Mouse (Mus musculus) bone marrow macrophage, adult 2 months (primary cell): ENCODE measurements around the gene Armh3. TPM values are rescaled to one million over a fixed set of nuclear protein-coding genes. Genes with fewer than 3 reads are reported as not detected.
"Not testable (repeated sequence)": the region's sequence is repeated elsewhere in the genome, so short reads cannot be mapped to it uniquely, and the experiment has no call there.

Experiments used
- H3K27ac ChIP-seq: 2 replicates; pipeline ENCODE4 v1.5.1; 2012; ENCODE audit warnings: low read depth, low read length; ENCODE audit not compliant: insufficient read depth
- H3K4me1 ChIP-seq: 2 replicates; pipeline ENCODE4 v1.6.1; 2012; ENCODE audit warnings: low read length; ENCODE audit not compliant: control insufficient read depth, insufficient read depth
- H3K4me3 ChIP-seq: 2 replicates; pipeline ENCODE4 v1.5.1; 2012; ENCODE audit warnings: mild to moderate bottlenecking, low read length, moderate library complexity; ENCODE audit not compliant: insufficient read depth
- CTCF ChIP-seq: IDR thresholded peaks from 2 replicates; pipeline ENCODE4 v1.5.1; 2012; ENCODE audit warnings: low read depth, mild to moderate bottlenecking, low read length, moderate library complexity
- POLR2A ChIP-seq: IDR thresholded peaks from 2 replicates; pipeline ENCODE4 v1.6.1; 2012; ENCODE audit warnings: mild to moderate bottlenecking, low read depth, low read length, borderline replicate concordance
- polyA plus RNA-seq: library from polyadenylated mRNA; stranded (reverse); fragments of >200 nt; gene quantifications from 2 replicates; pipeline ENCODE4 v1.2.4, GENCODE M21; 2012; ENCODE audit not compliant: missing spikeins, insufficient read depth, insufficient read length

Armh3 gene
- polyA plus RNA-seq, 1 experiment: 13.2 TPM

- Histone ChIP-seq H3K4me1 (peaks cover 33% of the 10 kb centered on the region), H3K4me3 (no peak overlapping the region), H3K27ac (no peak overlapping the region)
- TF ChIP-seq CTCF (no peak), POLR2A (no peak)
Measured at GRCm38 (mm10) chr19:46005680-46006079, 7.4 kb upstream of the Armh3 start.

GRCm38 (mm10) chr19:46004814-46005466, 6.7 kb upstream of the Armh3 start:
- Histone ChIP-seq H3K4me1 (peaks cover 33% of the 10 kb centered on the region), H3K27ac (no peak overlapping the region), H3K4me3 (0 out of 2 replicates have a peak overlapping the region, but pooled peaks have one; percentile 90)
- TF ChIP-seq CTCF: no peak
- TF ChIP-seq POLR2A: no peak

GRCm38 (mm10) chr19:46003371-46004226, 5.3 kb upstream of the Armh3 start, which contains the start of gene Hps6:
Gene Hps6 (plus strand): TSS chr19:46003508.
- peak within 1 kb of the TSS; percentile 64 for H3K27ac ChIP-seq

GRCm38 (mm10) chr19:46002279-46002678, 4.0 kb upstream of the Armh3 start:
- H3K27ac ChIP-seq: peak overlapping the region; percentile 64
- TF ChIP-seq CTCF (no peak), POLR2A (no peak)
- peak overlapping the region; percentile 2; the same call in 1 of the 2 replicates for H3K4me3 ChIP-seq
- peaks cover 42% of the 10 kb centered on the region for H3K4me1 ChIP-seq

More at GRCm38 (mm10) chr19:46003371-46004226, 5.3 kb upstream of the Armh3 start, which contains the start of gene Hps6:
- Histone ChIP-seq H3K4me3 (peak within 1 kb of the TSS; percentile 90), H3K4me1 (peaks cover 40% of the 10 kb centered on the region)
- TF ChIP-seq CTCF (no peak), POLR2A (peak; percentile 87)

- no peak for TF ChIP-seq CTCF
- TF ChIP-seq POLR2A: no peak
- Histone ChIP-seq H3K27ac (no peak overlapping the region), H3K4me1 (peaks cover 27% of the 10 kb centered on the region), H3K4me3 (no peak overlapping the region)
Measured at GRCm38 (mm10) chr19:45999378-45999777, 1.1 kb upstream of the Armh3 start.

- Histone ChIP-seq H3K4me3 (peak overlapping the region; percentile 66), H3K4me1 (peaks cover 24% of the 10 kb centered on the region), H3K27ac (no peak overlapping the region)
- TF ChIP-seq CTCF (no peak), POLR2A (no peak)
Measured at GRCm38 (mm10) chr19:45998694-45999217, 468 bp upstream of the Armh3 start.

- no peak for TF ChIP-seq POLR2A
- TF ChIP-seq CTCF: no peak
- peak overlapping the region; percentile 92 for H3K27ac ChIP-seq
- H3K4me3 ChIP-seq: peak overlapping the region; percentile 66
- peaks cover 21% of the 10 kb centered on the region for H3K4me1 ChIP-seq
Measured at GRCm38 (mm10) chr19:45997365-45997764, 923 bp downstream of the Armh3 start.

- H3K4me1 ChIP-seq: peaks cover 16% of the 10 kb centered on the region
- no peak overlapping the region for H3K4me3 ChIP-seq
- TF ChIP-seq POLR2A: no peak
- no peak for TF ChIP-seq CTCF
- no peak overlapping the region for H3K27ac ChIP-seq
Measured at GRCm38 (mm10) chr19:45993981-45994737, 4.1 kb downstream of the Armh3 start.

GRCm38 (mm10) chr19:45993441-45993840, 4.8 kb downstream of the Armh3 start:
- not testable (repeated sequence) for H3K27ac ChIP-seq, H3K4me3 ChIP-seq
- H3K4me1 ChIP-seq: peaks cover 13% of the 10 kb centered on the region
